Mouse (Mus musculus) neural tube, embryonic 15.5 days (tissue): ENCODE data around the gene Os9. TPM values are rescaled to one million over a fixed set of nuclear protein-coding genes. Genes with fewer than 3 reads are reported as not detected.

ENCODE experiments used
- ATAC-seq: fragments of 200-750 bp; cut with Nextera tagmentation; 2 replicates; pipeline ENCODE4 v1.8.0; 2017; ENCODE audit warnings: mild to moderate bottlenecking, moderate TSS enrichment, moderate library complexity; ENCODE audit not compliant: low FRiP score
- H3K27ac ChIP-seq: fragments of 300-500 bp; sonication (generic); replicated peaks from 2 replicates; pipeline ENCODE4 v1.5.1; 2015; ENCODE audit warnings: mild to moderate bottlenecking, inconsistent platforms
- H3K27me3 ChIP-seq: fragments of 300-500 bp; sonication (generic); replicated peaks from 2 replicates; pipeline ENCODE4 v1.6.1; 2015; ENCODE audit warnings: inconsistent platforms
- H3K36me3 ChIP-seq: fragments of 300-500 bp; sonication (generic); 2 replicates; pipeline ENCODE4 v1.6.1; 2015; ENCODE audit warnings: inconsistent platforms
- H3K4me1 ChIP-seq: fragments of 300-500 bp; sonication (generic); 2 replicates; pipeline ENCODE4 v1.6.1; 2015; ENCODE audit warnings: inconsistent platforms
- H3K4me2 ChIP-seq: fragments of 300-500 bp; sonication (generic); 2 replicates; pipeline ENCODE4 v1.6.1; 2015; ENCODE audit warnings: inconsistent platforms, mild to moderate bottlenecking, moderate library complexity
- H3K4me3 ChIP-seq: fragments of 300-500 bp; sonication (generic); replicated peaks from 2 replicates; pipeline ENCODE4 v1.5.1; 2015; ENCODE audit warnings: mild to moderate bottlenecking, inconsistent platforms
- H3K9ac ChIP-seq: fragments of 300-500 bp; sonication (generic); replicated peaks from 2 replicates; pipeline ENCODE4 v1.6.1; 2015; ENCODE audit warnings: mild to moderate bottlenecking, inconsistent platforms
- H3K9me3 ChIP-seq: fragments of 300-500 bp; sonication (generic); replicated peaks from 2 replicates; pipeline ENCODE4 v1.6.1; 2016; ENCODE audit warnings: inconsistent platforms
- WGBS: fragments of 180-500 bp; shearing (Covaris S2); methylation state at CpG from one replicate; pipeline ENCODE4 v1.1.7; 2015; ENCODE audit warnings: mixed read lengths; 5-methylcytosine and 5-hydroxymethylcytosine counted together
- polyA plus RNA-seq: library from polyadenylated mRNA; unstranded; fragments of >200 nt; fragmentation: Nextera tagmentation; extraction: Ambion mirVana; gene quantifications from 2 replicates; pipeline ENCODE4 v1.2.1, GENCODE M21; 2015

Gene Os9
- polyA plus RNA-seq, 1 experiment from 2014 or later: 130 TPM

GRCm38 (mm10) chr10:127059968-127060916 lies 60.7 kb downstream of the Os9 start, which contains the start of gene March9:
March9 (minus strand) TSS chr10:127060184.
- Histone ChIP-seq H3K27ac (peak within 1 kb of the TSS; percentile 96), H3K27me3 (no peaks in the 10 kb centered on the region), H3K4me1 (peaks cover 60% of the 10 kb centered on the region), H3K9ac (peak within 1 kb of the TSS; percentile 96), H3K9me3 (no peaks in the 10 kb centered on the region), H3K36me3 (peaks cover 33% of the 10 kb centered on the region), H3K4me2 (peak within 1 kb of the TSS; percentile 81), H3K4me3 (peak within 1 kb of the TSS; percentile 83)
- peak; percentile 48 for ATAC-seq
- under 1% methylated on average over 48 of the region's 72 CpGs for WGBS

GRCm38 (mm10) chr10:127059174-127059967 lies 61.6 kb downstream of the Os9 start:
- no peak for ATAC-seq
- Histone ChIP-seq H3K9ac (peak overlapping the region; percentile 96), H3K4me1 (peaks cover 58% of the 10 kb centered on the region), H3K36me3 (peaks cover 36% of the 10 kb centered on the region), H3K9me3 (no peaks in the 10 kb centered on the region), H3K27me3 (no peaks in the 10 kb centered on the region), H3K4me3 (peak overlapping the region; percentile 83), H3K27ac (peak overlapping the region; percentile 96), H3K4me2 (peak overlapping the region; percentile 81)
- WGBS: under 1% methylated on average over 63 of the region's 92 CpGs

GRCm38 (mm10) chr10:127058708-127059107 lies 62.2 kb downstream of the Os9 start:
- Histone ChIP-seq H3K9me3 (no peaks in the 10 kb centered on the region), H3K27me3 (no peaks in the 10 kb centered on the region), H3K4me1 (peaks cover 57% of the 10 kb centered on the region), H3K27ac (no peak overlapping the region), H3K9ac (peak overlapping the region; percentile 96), H3K4me3 (peak overlapping the region; percentile 83), H3K4me2 (peak overlapping the region; percentile 81), H3K36me3 (peaks cover 41% of the 10 kb centered on the region)
- WGBS: 5% methylated on average over 8 of the region's 8 CpGs
- no peak for ATAC-seq

- Histone ChIP-seq H3K4me2 (peak overlapping the region; percentile 81), H3K27ac (no peak overlapping the region), H3K36me3 (peaks cover 47% of the 10 kb centered on the region), H3K4me3 (peak overlapping the region; percentile 83), H3K9me3 (no peaks in the 10 kb centered on the region), H3K27me3 (no peaks in the 10 kb centered on the region), H3K4me1 (peaks cover 57% of the 10 kb centered on the region), H3K9ac (peak overlapping the region; percentile 96; the same call in 1 of the 2 replicates)
- WGBS: 2% methylated on average over 9 of the region's 9 CpGs
- ATAC-seq: no peak
Observed at GRCm38 (mm10) chr10:127058161-127058560, 62.8 kb downstream of the Os9 start.

GRCm38 (mm10) chr10:127056490-127056889 lies 64.4 kb downstream of the Os9 start:
- Histone ChIP-seq H3K36me3 (peaks cover 50% of the 10 kb centered on the region), H3K27ac (no peak overlapping the region), H3K9me3 (no peaks in the 10 kb centered on the region), H3K4me2 (no peak overlapping the region), H3K4me1 (peaks cover 46% of the 10 kb centered on the region), H3K4me3 (no peak overlapping the region), H3K27me3 (peaks cover 12% of the 10 kb centered on the region), H3K9ac (no peak overlapping the region)
- no peak for ATAC-seq
- 88% methylated on average over 20 of the region's 20 CpGs for WGBS

- Histone ChIP-seq H3K27me3 (peaks cover 23% of the 10 kb centered on the region), H3K4me3 (no peak overlapping the region), H3K27ac (no peak overlapping the region), H3K36me3 (peaks cover 50% of the 10 kb centered on the region), H3K4me2 (no peak overlapping the region), H3K9me3 (no peaks in the 10 kb centered on the region), H3K9ac (no peak overlapping the region), H3K4me1 (peaks cover 35% of the 10 kb centered on the region)
- 95% methylated on average over 8 of the region's 8 CpGs for WGBS
- ATAC-seq: no peak
Observed at GRCm38 (mm10) chr10:127055406-127055805, 65.5 kb downstream of the Os9 start.

GRCm38 (mm10) chr10:127054646-127055045 lies 66.3 kb downstream of the Os9 start:
- no peak for ATAC-seq
- 75% methylated on average over 4 of the region's 4 CpGs for WGBS
- no peak overlapping the region for H3K4me2 ChIP-seq
- no peak overlapping the region for H3K27ac ChIP-seq
- no peaks in the 10 kb centered on the region for H3K9me3 ChIP-seq
- peaks cover 50% of the 10 kb centered on the region for H3K36me3 ChIP-seq
- H3K9ac ChIP-seq: no peak overlapping the region
- peaks cover 31% of the 10 kb centered on the region for H3K27me3 ChIP-seq
- peaks cover 34% of the 10 kb centered on the region for H3K4me1 ChIP-seq
- H3K4me3 ChIP-seq: no peak overlapping the region

GRCm38 (mm10) chr10:127050119-127050474 lies 70.8 kb downstream of the Os9 start:
- Histone ChIP-seq H3K27ac (no peak overlapping the region), H3K36me3 (peaks cover 22% of the 10 kb centered on the region), H3K4me3 (no peak overlapping the region), H3K9ac (no peak overlapping the region), H3K27me3 (peaks cover 57% of the 10 kb centered on the region), H3K4me2 (no peak overlapping the region), H3K4me1 (peaks cover 16% of the 10 kb centered on the region), H3K9me3 (no peaks in the 10 kb centered on the region)
- 23% methylated on average over 10 of the region's 10 CpGs for WGBS
- no peak for ATAC-seq

GRCm38 (mm10) chr10:127049395-127050118 lies 71.4 kb downstream of the Os9 start:
- H3K9ac ChIP-seq: no peak overlapping the region; the same call in 1 of the 2 replicates
- peaks cover 12% of the 10 kb centered on the region for H3K4me1 ChIP-seq
- H3K27me3 ChIP-seq: peaks cover 57% of the 10 kb centered on the region
- H3K36me3 ChIP-seq: peaks cover 21% of the 10 kb centered on the region
- no peaks in the 10 kb centered on the region for H3K9me3 ChIP-seq
- ATAC-seq: no peak
- H3K27ac ChIP-seq: no peak overlapping the region
- H3K4me3 ChIP-seq: no peak overlapping the region
- WGBS: 2% methylated on average over 29 of the region's 29 CpGs
- peak overlapping the region; percentile 4 for H3K4me2 ChIP-seq

GRCm38 (mm10) chr10:127048608-127049394 lies 72.1 kb downstream of the Os9 start:
- H3K4me1 ChIP-seq: peaks cover 11% of the 10 kb centered on the region
- WGBS: 4% methylated on average over 35 of the region's 35 CpGs
- no peaks in the 10 kb centered on the region for H3K9me3 ChIP-seq
- no peak for ATAC-seq
- peaks cover 57% of the 10 kb centered on the region for H3K27me3 ChIP-seq
- H3K36me3 ChIP-seq: peaks cover 21% of the 10 kb centered on the region; the same call in 1 of the 2 replicates
- 0 out of 2 replicates have a peak overlapping the region, but pooled peaks have one; percentile 1 for H3K4me3 ChIP-seq
- no peak overlapping the region; the same call in 1 of the 2 replicates for H3K9ac ChIP-seq
- peak overlapping the region; percentile 4 for H3K4me2 ChIP-seq
- no peak overlapping the region for H3K27ac ChIP-seq
